Mouse (Mus musculus): ENCODE measurements around the gene Il11. TPM values are rescaled to one million over a fixed set of nuclear protein-coding genes. Genes with fewer than 3 reads are reported as not detected.
A peak's percentile ranks its signal among the peaks of the same experiment; 100 is the strongest.

The Il11 gene
- polyA plus RNA-seq, 1 experiment from 2014 or later, result 1.6 TPM

GRCm38 (mm10) chr7:4777851-4778637 lies 4.6 kb downstream of the Il11 start:
- Histone ChIP-seq H3K36me3 (replicated peaks) (no peaks in the 10 kb centered on the region), H3K4me2 (no peak overlapping the region), H3K27me3 (replicated peaks) (peaks cover 47% of the 10 kb centered on the region), H3K4me3 (no peak overlapping the region), H3K27ac (no peak overlapping the region), H3K4me1 (peaks cover 10% of the 10 kb centered on the region; the same call in 1 of the 2 replicates), H3K9ac (no peak overlapping the region), H3K9me3 (no peaks in the 10 kb centered on the region)
- 1% methylated on average over 15 of the region's 20 CpGs for WGBS
- ATAC-seq (replicated peaks), result no peak

GRCm38 (mm10) chr7:4776861-4777830 lies 5.5 kb downstream of the Il11 start:
- WGBS, result under 1% methylated on average over 35 of the region's 56 CpGs

GRCm38 (mm10) chr7:4776131-4776530 lies 6.5 kb downstream of the Il11 start:
- Histone ChIP-seq H3K9me3 (no peaks in the 10 kb centered on the region), H3K4me3 (no peak overlapping the region), H3K4me1 (peaks cover 10% of the 10 kb centered on the region; the same call in 1 of the 2 replicates), H3K27ac (no peak overlapping the region), H3K27me3 (replicated peaks) (peaks cover 47% of the 10 kb centered on the region), H3K36me3 (replicated peaks) (no peaks in the 10 kb centered on the region), H3K9ac (no peak overlapping the region), H3K4me2 (no peak overlapping the region)
- no peak for ATAC-seq (replicated peaks)
- WGBS, result 55% methylated on average over 10 of the region's 10 CpGs

More at GRCm38 (mm10) chr7:4776861-4777830, 5.5 kb downstream of the Il11 start:
- no peaks in the 10 kb centered on the region for H3K9me3 ChIP-seq
- H3K4me2 ChIP-seq, result peak overlapping the region; percentile 54
- peak overlapping the region; percentile 37 for H3K4me3 ChIP-seq
- H3K4me1 ChIP-seq, result peaks cover 10% of the 10 kb centered on the region; the same call in 1 of the 2 replicates
- peak overlapping the region; percentile 39 for H3K9ac ChIP-seq
- H3K36me3 ChIP-seq (replicated peaks), result no peaks in the 10 kb centered on the region
- peaks cover 47% of the 10 kb centered on the region for H3K27me3 ChIP-seq (replicated peaks)
- peak; percentile 74 for ATAC-seq (replicated peaks)
- H3K27ac ChIP-seq, result no peak overlapping the region

GRCm38 (mm10) chr7:4771202-4771601 lies 11.5 kb downstream of the Il11 start, which contains the start of gene Fam71e2:
Gene Fam71e2, minus strand, starts transcription at chr7:4771302.
- 67% methylated on average over 5 of the region's 5 CpGs for WGBS

GRCm38 (mm10) chr7:4764946-4765710 lies 17.5 kb downstream of the Il11 start:
- Histone ChIP-seq H3K27me3 (replicated peaks) (no peaks in the 10 kb centered on the region), H3K4me1 (no peaks in the 10 kb centered on the region), H3K36me3 (replicated peaks) (no peaks in the 10 kb centered on the region), H3K9me3 (no peaks in the 10 kb centered on the region), H3K27ac (no peak overlapping the region), H3K4me2 (no peak overlapping the region), H3K4me3 (no peak overlapping the region), H3K9ac (no peak overlapping the region)
- no peak for ATAC-seq (replicated peaks)
- 19% methylated on average over 4 of the region's 4 CpGs for WGBS

More at GRCm38 (mm10) chr7:4771202-4771601, 11.5 kb downstream of the Il11 start, which contains the start of gene Fam71e2:
- Histone ChIP-seq H3K27me3 (replicated peaks) (peaks cover 10% of the 10 kb centered on the region), H3K4me1 (no peaks in the 10 kb centered on the region), H3K9me3 (no peaks in the 10 kb centered on the region), H3K9ac (no peak within 1 kb of the TSS), H3K4me3 (no peak within 1 kb of the TSS), H3K27ac (no peak within 1 kb of the TSS), H3K36me3 (replicated peaks) (no peaks in the 10 kb centered on the region), H3K4me2 (no peak within 1 kb of the TSS)
- no peak for ATAC-seq (replicated peaks)

- ATAC-seq (replicated peaks), result no peak
- WGBS, result 46% methylated on average over 1 of the region's 1 CpGs
- Histone ChIP-seq H3K27ac (no peak overlapping the region), H3K9ac (no peak overlapping the region), H3K27me3 (replicated peaks) (no peaks in the 10 kb centered on the region), H3K4me1 (no peaks in the 10 kb centered on the region), H3K4me2 (no peak overlapping the region), H3K4me3 (no peak overlapping the region), H3K9me3 (no peaks in the 10 kb centered on the region), H3K36me3 (replicated peaks) (no peaks in the 10 kb centered on the region)
Observed at GRCm38 (mm10) chr7:4759670-4760069, 23.0 kb downstream of the Il11 start.

- H3K4me3 ChIP-seq, result peak within 1 kb of the TSS; percentile 37
- no peaks in the 10 kb centered on the region for H3K27me3 ChIP-seq (replicated peaks)
- no peaks in the 10 kb centered on the region for H3K9me3 ChIP-seq
- peak within 1 kb of the TSS; percentile 12; the same call in 1 of the 2 replicates for H3K9ac ChIP-seq
- H3K4me1 ChIP-seq, result peaks cover 18% of the 10 kb centered on the region
- WGBS, result 3% methylated on average over 24 of the region's 24 CpGs
- H3K36me3 ChIP-seq (replicated peaks), result no peaks in the 10 kb centered on the region
- H3K27ac ChIP-seq, result no peak within 1 kb of the TSS
- ATAC-seq (replicated peaks), result peak; percentile 93
- H3K4me2 ChIP-seq, result peak within 1 kb of the TSS; percentile 56
Observed at GRCm38 (mm10) chr7:4752821-4753570, 29.7 kb downstream of the Il11 start, which contains the start of gene Cox6b2. Gene Cox6b2, minus strand, starts transcription at chr7:4753094.

- ATAC-seq (replicated peaks), result peak; percentile 77
- peaks cover 18% of the 10 kb centered on the region for H3K4me1 ChIP-seq
- H3K27ac ChIP-seq, result no peak overlapping the region
- H3K4me3 ChIP-seq, result peak overlapping the region; percentile 37
- H3K4me2 ChIP-seq, result peak overlapping the region; percentile 56
- H3K9me3 ChIP-seq, result no peaks in the 10 kb centered on the region
- under 1% methylated on average over 30 of the region's 30 CpGs for WGBS
- H3K36me3 ChIP-seq (replicated peaks), result no peaks in the 10 kb centered on the region
- peak overlapping the region; percentile 12; the same call in 1 of the 2 replicates for H3K9ac ChIP-seq
- H3K27me3 ChIP-seq (replicated peaks), result no peaks in the 10 kb centered on the region
Observed at GRCm38 (mm10) chr7:4751971-4752820, 30.5 kb downstream of the Il11 start.

GRCm38 (mm10) chr7:4749169-4749568 lies 33.5 kb downstream of the Il11 start:
- Histone ChIP-seq H3K4me1 (peaks cover 18% of the 10 kb centered on the region), H3K9ac (no peak overlapping the region), H3K27me3 (replicated peaks) (no peaks in the 10 kb centered on the region), H3K4me3 (no peak overlapping the region), H3K9me3 (no peaks in the 10 kb centered on the region), H3K27ac (no peak overlapping the region), H3K36me3 (replicated peaks) (no peaks in the 10 kb centered on the region; the same call in 1 of the 2 replicates), H3K4me2 (no peak overlapping the region)
- 81% methylated on average over 2 of the region's 2 CpGs for WGBS
- no peak for ATAC-seq (replicated peaks)

GRCm38 (mm10) chr7:4748321-4748720 lies 34.3 kb downstream of the Il11 start:
- Histone ChIP-seq H3K4me3 (no peak overlapping the region), H3K27ac (no peak overlapping the region), H3K4me1 (peaks cover 18% of the 10 kb centered on the region), H3K27me3 (replicated peaks) (no peaks in the 10 kb centered on the region), H3K9ac (no peak overlapping the region), H3K4me2 (no peak overlapping the region), H3K36me3 (replicated peaks) (no peaks in the 10 kb centered on the region; the same call in 1 of the 2 replicates), H3K9me3 (no peaks in the 10 kb centered on the region)
- ATAC-seq (replicated peaks), result no peak
- 87% methylated on average over 4 of the region's 4 CpGs for WGBS

All from midbrain, embryonic 15.5 days (tissue).